Mouse (Mus musculus) adrenal gland, postnatal 36 days (tissue): Measurements from ENCODE around the gene Bscl2. TPM values are rescaled to one million over a fixed set of nuclear protein-coding genes. Genes with fewer than 3 reads are reported as not detected.

Experiments used
- DNase-seq, 2 experiments: peaks; one replicate each; pipeline ENCODE4 v3.0.0; 2021; ENCODE audit warnings: mixed read lengths in 1 of 2
- long read RNA-seq, 2 experiments: library from polyadenylated mRNA; stranded (forward); transcript quantifications; one replicate each; pipeline ENCODE4 v2.0.0; 2021; ENCODE audit warnings: borderline sequencing depth in 2 of 2
- total RNA-seq, 2 experiments: library from RNA; stranded (reverse); gene quantifications; 2 replicates each; pipeline ENCODE4 v1.2.3; 2021

The Bscl2 gene
- total RNA-seq, result 100 to 1,000 TPM; 132 to 176 TPM
- long read RNA-seq, experiment 1, transcript Bscl2-201 (11 exons, 1,388 nt), result major isoform, 91 of 164 reads
- long read RNA-seq, experiment 1, transcript Bscl2-208 (10 exons, 1,911 nt), result minor isoform, 22 of 164 reads
- long read RNA-seq, experiment 1, transcript Bscl2-210 (12 exons, 1,962 nt), result minor isoform, 20 of 164 reads
- long read RNA-seq, experiment 1, partial matches to known transcripts, result 12 of 164 reads
- long read RNA-seq, experiment 1, other reads (novel, unspliced or antisense), result 16 of 164 reads
- long read RNA-seq, experiment 2, transcript Bscl2-201 (11 exons, 1,388 nt), result major isoform, 45 of 85 reads
- long read RNA-seq, experiment 2, transcript Bscl2-210 (12 exons, 1,962 nt), result minor isoform, 11 of 85 reads
- long read RNA-seq, experiment 2, transcript Bscl2-208 (10 exons, 1,911 nt), result minor isoform, 14 of 85 reads
- long read RNA-seq, experiment 2, partial matches to known transcripts, result 3 of 85 reads
- long read RNA-seq, experiment 2, other reads (novel, unspliced or antisense), result 10 of 85 reads

GRCm38 (mm10) chr19:8837251-8837791 is at the start of gene Bscl2:
Bscl2 (plus strand) TSS chr19:8837467.
- DNase-seq, result peak; percentile 81 to 86

- DNase-seq, result no peak
These were observed 48.7 kb upstream of the Bscl2 start for GRCm38 (mm10) chr19:8788521-8788920.

GRCm38 (mm10) chr19:8789171-8789570 is 48.1 kb upstream of the Bscl2 start:
- no peak for DNase-seq

- no peak for DNase-seq
These were observed 47.1 kb upstream of the Bscl2 start for GRCm38 (mm10) chr19:8790171-8790570.

GRCm38 (mm10) chr19:8798264-8798946 is 38.9 kb upstream of the Bscl2 start, which contains the start of gene Polr2g:
Polr2g (minus strand) TSS chr19:8798577.
- peak; percentile 91 to 94 for DNase-seq

- DNase-seq, result no peak
These were observed 38.3 kb upstream of the Bscl2 start for GRCm38 (mm10) chr19:8798947-8799315.

GRCm38 (mm10) chr19:8802130-8802821 is 35.0 kb upstream of the Bscl2 start, which contains the start of gene Zbtb3:
Zbtb3 (plus strand) TSS chr19:8802555.
- peak; percentile 94 to 95 for DNase-seq

- no peak for DNase-seq
These were observed 34.0 kb upstream of the Bscl2 start for GRCm38 (mm10) chr19:8803204-8803780.

GRCm38 (mm10) chr19:8803879-8804660 is 33.2 kb upstream of the Bscl2 start:
- no peak for DNase-seq

GRCm38 (mm10) chr19:8806810-8807209 is 30.5 kb upstream of the Bscl2 start:
- DNase-seq, result no peak

- DNase-seq, result peak in 1 of 2 experiments; percentile 35
These were observed 21.5 kb upstream of the Bscl2 start for GRCm38 (mm10) chr19:8815812-8816211.

- no peak for DNase-seq
These were observed 20.3 kb upstream of the Bscl2 start for GRCm38 (mm10) chr19:8817001-8817400.

GRCm38 (mm10) chr19:8818301-8818798 is 18.9 kb upstream of the Bscl2 start:
- no peak for DNase-seq

GRCm38 (mm10) chr19:8818801-8819595 is 18.3 kb upstream of the Bscl2 start, which contains the start of gene Ttc9c:
Ttc9c (minus strand) TSS chr19:8819333.
- DNase-seq, result peak; percentile 96 to 97

GRCm38 (mm10) chr19:8819596-8820423 is 17.5 kb upstream of the Bscl2 start, which contains the start of gene Hnrnpul2:
Hnrnpul2 (plus strand) TSS chr19:8820010.
- DNase-seq, result peak; percentile 99

GRCm38 (mm10) chr19:8820424-8820956 is 16.8 kb upstream of the Bscl2 start:
- DNase-seq, result no peak

GRCm38 (mm10) chr19:8821146-8821545 is 16.1 kb upstream of the Bscl2 start:
- no peak for DNase-seq

- no peak for DNase-seq
These were observed 14.6 kb upstream of the Bscl2 start for GRCm38 (mm10) chr19:8822696-8823095.
